Mouse (Mus musculus): Measurements from ENCODE around the gene Sprr2e.

The Sprr2e gene

DNA sequence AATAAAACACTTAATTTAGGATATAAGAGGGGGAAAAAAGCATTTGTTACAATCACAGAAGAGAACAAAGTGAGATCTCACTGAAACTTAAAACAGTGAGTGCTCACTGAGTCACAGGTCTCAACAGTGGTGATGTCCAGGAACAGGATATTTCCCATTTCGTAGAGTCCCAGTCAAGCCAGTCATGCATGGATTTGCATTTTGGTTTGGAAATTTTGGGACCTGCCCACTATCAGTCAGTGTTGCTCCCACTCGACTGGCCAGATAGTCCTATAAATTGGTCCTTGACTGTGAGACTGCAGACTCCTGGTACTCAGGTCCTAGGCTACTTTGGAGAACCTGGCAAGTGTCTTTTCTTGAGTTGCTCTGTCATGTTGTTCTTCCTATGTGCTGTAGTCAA lies at the start of gene Sprr2e:
Sprr2e (plus strand) TSS at position 301 of the 400 bp plus-strand sequence.
- no peak for DNase-seq (ENCODE audit: extremely low spot score, low read depth, low spot score)

DNA sequence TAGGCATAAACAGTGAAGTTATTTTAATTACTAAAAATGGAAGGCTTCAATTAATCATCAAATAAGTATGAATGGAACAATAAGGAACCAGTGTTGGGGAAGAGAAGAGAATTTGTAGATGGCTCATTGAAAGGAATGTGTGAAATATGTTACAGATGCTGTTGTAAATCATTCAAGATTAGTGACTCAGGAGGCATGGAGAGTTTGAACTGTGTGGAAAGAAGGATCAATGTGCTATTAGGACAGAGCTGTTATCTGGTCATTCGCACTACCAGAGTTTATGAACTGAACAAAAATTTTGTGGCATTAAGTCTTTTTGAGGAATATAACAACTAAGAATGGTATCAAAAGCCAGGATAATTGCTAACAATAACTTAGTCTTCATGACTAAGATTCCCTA lies 44.5 kb upstream of the Sprr2e start:
- DNase-seq (ENCODE audit: extremely low spot score, low read depth, low spot score): no peak

DNA sequence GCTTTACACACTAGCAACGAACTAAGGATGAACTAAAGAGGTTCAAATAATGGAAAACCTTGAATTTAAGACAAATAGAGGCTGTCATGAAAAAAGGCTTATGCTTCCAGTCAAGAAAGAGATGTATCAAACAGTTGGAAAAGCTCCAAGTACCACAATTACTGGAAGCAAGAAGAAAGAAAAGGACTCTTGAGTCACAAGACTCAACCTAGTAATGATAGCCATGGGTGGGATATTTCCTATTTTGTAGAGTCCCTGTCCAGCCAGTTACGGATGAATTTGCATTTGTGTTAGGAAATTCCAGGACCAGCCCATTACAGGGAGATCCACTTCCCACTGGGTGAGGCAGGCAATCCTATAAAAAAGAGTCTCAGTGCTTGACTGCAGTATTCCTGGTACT lies 35.6 kb upstream of the Sprr2e start, which contains the start of gene Sprr2b:
Sprr2b (plus strand) TSS at position 301 of the 400 bp plus-strand sequence.
- no peak for DNase-seq (ENCODE audit: extremely low spot score, low read depth, low spot score)

DNA sequence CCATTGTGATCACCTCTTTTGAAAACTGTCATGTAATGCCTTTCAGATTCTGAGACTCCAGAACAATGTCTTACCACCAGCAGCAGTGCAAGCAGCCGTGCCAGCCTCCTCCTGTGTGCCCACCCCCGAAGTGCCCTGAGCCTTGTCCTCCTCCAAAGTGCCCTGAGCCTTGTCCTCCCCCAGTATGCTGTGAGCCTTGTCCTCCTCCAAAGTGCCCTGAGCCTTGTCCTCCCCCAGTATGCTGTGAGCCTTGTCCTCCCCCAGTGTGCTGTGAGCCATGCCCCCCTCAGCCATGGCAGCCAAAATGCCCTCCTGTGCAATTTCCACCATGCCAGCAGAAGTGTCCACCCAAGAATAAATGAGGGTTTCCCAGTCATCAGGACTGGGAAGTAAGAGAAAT lies 34.6 kb upstream of the Sprr2e start:
- no peak for DNase-seq (ENCODE audit: extremely low spot score, low read depth, low spot score)

DNA sequence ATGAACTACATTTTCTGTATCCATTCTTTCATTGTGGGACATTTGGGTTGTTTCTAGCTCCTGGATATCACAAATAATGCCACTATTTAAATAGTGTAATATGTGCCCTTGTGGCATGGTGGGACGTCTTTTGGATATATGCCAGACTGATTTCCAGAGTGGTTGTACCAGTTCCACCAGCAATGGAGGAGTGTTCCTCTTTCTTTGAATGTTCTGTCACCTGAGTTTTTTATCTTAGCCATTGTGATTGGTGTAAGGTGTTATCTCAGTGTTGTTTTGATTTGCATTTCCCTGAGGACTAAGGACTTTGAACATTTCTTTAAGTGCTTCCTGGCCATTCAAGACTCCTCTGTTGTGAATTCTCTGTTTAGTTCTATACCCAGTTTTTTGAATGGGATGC lies 15.7 kb upstream of the Sprr2e start:
- DNase-seq (ENCODE audit: extremely low spot score, low read depth, low spot score): no peak

DNA sequence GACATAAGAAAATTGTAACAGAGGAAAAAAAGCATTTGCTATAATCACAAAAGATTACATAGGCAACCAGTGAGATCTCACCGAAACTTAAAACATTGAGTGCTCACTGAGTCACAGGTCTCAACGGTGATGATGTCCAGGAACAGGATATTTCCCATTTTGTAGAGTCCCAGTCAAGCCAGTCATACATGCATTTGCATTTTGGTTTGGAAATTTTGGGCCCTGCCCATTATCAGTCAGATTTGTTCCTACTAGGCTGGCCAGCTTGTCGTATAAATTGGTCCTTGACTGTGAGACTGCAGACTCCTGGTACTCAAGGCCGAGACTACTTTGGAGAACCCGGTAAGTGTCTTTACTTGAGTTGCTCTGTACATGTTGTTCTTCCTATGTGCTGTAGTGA lies 13.1 kb upstream of the Sprr2e start, which contains the start of gene Sprr2d:
Sprr2d (plus strand) TSS at position 301 of the 400 bp plus-strand sequence.
- no peak for DNase-seq (ENCODE audit: extremely low spot score, low read depth, low spot score)

DNA sequence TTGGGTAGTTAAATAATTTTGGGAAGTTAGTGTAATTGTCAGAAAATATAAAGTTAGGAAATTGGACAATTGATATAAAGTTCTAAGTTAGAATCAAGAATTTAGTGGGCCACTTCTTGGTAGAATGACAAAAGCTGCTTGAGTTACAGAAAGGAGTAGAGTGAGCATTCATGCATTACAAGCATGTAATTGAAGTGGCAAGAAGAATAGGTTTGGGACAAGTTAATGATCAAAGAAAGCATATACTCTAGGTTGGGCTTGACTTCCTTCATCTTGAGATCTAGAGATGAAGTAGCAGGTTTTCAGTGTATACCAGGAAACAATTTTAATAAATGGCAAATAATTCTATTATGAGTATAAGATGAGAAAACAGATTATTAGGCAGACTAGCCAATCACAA lies 9.7 kb downstream of the Sprr2e start:
- DNase-seq (ENCODE audit: extremely low spot score, low read depth, low spot score): no peak

DNA sequence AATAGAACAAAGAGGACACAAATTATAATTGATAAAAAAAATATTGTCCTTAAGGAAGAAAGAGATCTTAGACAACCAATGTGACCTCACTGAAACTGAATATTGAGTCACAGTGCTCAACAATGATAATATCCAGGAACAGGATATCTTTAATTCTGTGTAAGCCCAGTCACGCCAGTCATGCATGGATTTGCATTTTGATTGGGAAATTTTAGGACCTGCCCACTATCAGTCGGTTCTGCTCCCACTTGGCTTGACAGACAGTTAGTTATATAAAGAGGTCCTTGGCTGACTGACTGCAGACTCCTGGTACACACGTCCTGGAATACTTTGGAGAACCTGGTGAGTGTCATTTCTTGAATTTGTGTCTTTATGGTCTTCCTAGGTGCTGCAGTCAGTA lies 12.9 kb downstream of the Sprr2e start, which contains the start of gene Sprr2f:
Sprr2f (plus strand) TSS at position 301 of the 400 bp plus-strand sequence.
- no peak for DNase-seq (ENCODE audit: extremely low spot score, low read depth, low spot score)

DNA sequence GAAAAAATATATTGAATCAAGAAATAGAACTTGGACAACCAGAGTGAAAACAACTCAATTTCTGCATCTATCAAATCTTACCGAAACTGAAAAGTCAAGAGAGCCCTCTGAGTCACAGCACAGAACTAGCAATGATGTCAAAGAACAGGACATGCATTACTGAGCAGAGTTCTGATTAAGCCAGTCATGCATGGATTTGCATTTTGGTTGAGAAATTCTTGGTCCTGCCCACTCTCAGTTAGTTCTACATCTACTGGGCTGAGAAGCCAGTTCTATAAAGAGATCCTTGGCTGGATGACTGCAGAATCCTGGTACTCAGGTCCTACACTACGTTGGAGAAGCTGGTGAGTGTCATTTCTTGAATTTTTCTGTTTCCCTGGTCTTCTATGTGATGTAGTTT lies 21.7 kb downstream of the Sprr2e start:
- no peak for DNase-seq (ENCODE audit: extremely low spot score, low read depth, low spot score)

DNA sequence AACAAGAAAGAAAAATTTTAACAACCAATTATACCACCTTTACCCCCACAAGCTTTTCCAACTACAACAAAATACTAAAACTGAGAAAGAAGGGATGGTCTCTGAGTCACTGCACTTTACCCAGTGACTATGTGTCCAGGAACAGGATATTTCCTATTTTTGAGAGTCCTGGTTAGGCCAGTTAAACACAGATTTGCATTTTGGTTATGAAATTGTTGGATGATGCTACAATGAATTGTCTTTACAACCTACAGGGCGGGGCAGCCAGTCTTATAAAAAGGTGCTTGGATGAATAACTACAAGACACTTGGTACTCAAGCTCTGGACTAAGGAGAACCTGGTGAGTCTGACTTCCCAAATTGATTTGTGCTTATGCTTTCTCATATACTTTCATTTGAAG lies 33.4 kb downstream of the Sprr2e start, which contains the start of gene Sprr2h:
Sprr2h (plus strand) TSS at position 301 of the 400 bp plus-strand sequence.
- no peak for DNase-seq (ENCODE audit: extremely low spot score, low read depth, low spot score)

DNA sequence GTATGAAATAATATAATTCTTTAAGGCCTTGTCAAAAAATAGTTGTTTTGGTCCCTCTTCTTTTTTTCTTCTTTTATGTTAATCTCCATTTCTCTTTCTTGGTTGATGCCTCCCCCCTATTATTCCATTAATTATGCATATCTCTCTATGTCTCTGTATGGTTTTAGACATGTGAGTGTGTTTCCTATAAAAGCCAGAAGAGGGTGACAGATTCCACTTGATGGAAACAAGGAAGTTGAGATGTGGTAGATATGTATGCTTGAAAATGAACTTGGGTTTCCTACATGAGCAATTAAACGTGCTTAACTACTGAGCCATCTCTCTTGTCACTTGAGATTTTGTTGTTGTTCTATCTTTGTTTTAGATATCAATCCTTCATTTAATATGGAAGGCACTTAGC lies 42.4 kb downstream of the Sprr2e start:
- no peak for DNase-seq (ENCODE audit: extremely low spot score, low read depth, low spot score)

Data from hindlimb bud, embryonic 11.5 days (tissue).